Mouse (Mus musculus) brain, adult 2 months (tissue): ENCODE measurements around the gene Fktn.
"Not testable (repeated sequence)": the region's sequence is repeated elsewhere in the genome, so short reads cannot be mapped to it uniquely, and the experiment has no call there.

Source experiments
- DNase-seq: peaks from one replicate; pipeline ENCODE4 v3.0.0; 2011; ENCODE audit warnings: low read depth, low spot score

Fktn gene

GRCm38 (mm10) chr4:53713704-53714050, at the start of gene Fktn:
Gene Fktn (plus strand): TSS chr4:53713998.
- DNase-seq, result no peak

GRCm38 (mm10) chr4:53682092-53682491, 31.7 kb upstream of the Fktn start:
- no peak for DNase-seq

DNA sequence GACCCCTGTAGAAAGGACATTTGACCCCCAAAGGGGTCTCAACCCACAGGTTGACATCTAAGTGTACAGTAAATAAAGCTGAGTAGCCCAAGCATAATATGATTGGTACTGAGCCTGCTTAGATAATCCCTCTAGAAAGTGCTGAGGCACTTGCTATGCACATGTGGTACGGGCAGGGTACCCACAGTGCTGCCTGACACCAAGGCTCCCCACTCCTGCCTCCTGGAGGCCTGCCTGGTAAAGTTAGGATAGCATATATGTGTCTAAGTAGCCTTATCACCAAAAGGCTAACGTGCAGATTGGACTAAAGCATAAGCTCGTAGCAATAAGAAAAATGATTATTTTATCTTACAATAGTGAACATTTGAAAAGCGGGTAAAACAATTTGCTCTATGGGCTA, 24.8 kb upstream of the Fktn start:
- no peak for DNase-seq

DNA sequence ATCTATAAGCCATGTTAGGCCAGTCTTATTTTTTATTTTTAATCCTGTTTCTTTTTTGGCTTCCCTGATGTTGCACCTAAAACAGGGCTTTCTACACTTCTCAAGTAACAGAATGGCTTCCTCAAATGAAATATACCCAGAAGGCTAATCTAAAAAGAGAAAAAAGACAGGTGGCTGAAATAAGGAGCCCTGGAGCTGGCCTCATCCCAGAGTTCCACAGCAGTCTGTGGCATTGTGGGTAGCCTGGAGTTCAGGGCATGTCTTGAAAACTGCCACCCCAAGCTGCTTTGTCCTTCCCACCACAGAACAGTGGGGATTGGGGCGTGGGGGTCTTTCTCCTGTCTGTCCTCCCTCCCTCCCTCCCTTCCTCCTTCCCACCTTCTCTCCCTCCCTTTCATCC, 22.4 kb upstream of the Fktn start:
- peak; percentile 71 for DNase-seq

DNA sequence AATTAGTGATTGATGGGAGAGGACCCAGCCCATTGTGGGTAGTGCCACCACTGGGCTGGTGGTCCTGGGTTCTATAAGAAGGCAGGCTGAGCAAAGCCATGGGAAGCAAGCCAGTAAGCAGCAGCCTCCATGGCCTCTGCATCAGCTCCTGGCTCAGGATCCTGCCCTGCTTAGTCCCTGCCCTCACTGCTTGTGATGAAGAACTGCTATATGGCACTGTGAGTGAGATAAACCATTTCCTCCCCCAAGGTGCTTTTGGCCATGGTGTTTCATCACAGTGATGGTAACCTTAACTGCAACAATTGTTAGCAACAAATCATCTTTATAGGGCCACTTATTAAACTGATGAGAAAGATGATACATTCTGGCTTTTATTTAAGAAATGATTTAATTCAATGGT, 4.6 kb upstream of the Fktn start:
- not testable (repeated sequence) for DNase-seq

- no peak for DNase-seq
Measured at GRCm38 (mm10) chr4:53710021-53710420, 3.8 kb upstream of the Fktn start.

DNA sequence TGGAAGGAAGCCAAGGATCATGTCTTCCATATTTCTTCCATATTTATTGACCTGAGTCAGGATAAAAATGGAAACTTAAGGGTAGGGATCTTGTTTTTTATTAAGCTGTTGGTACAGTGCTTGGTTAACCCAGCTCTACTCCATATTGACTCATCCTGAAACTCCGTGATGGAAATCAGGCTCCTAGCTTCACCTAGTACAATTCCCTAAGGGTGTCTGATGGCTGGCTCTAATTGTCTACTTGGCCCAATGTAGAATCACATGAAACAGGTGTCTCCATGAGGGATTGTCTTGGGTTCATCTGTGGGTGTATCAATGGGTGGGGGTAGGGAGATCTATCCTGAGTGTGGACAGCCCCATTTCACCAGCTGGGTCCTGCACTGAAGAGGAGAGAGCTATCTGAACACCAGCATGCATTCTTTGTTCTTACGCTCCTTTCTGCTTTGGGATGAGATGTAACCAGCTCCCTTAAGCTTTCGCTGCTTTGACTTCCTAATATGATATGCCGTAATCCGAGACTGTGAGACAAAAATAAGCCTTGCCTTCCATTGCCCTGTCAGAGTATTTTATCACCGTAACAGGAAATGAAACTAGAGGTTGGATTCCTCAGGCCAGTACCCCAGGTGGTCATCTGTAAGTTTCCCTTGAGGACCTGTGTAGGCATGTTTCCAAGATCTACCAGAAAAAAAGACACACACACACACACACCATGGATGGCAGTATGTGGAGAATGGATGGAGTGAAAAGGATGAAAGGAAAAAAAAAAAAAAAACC, 3.1 kb upstream of the Fktn start:
- DNase-seq, result no peak

GRCm38 (mm10) chr4:53714051-53714814, 435 bp downstream of the Fktn start:
- peak; percentile 98 for DNase-seq

GRCm38 (mm10) chr4:53715977-53716376, 2.2 kb downstream of the Fktn start:
- no peak for DNase-seq

DNA sequence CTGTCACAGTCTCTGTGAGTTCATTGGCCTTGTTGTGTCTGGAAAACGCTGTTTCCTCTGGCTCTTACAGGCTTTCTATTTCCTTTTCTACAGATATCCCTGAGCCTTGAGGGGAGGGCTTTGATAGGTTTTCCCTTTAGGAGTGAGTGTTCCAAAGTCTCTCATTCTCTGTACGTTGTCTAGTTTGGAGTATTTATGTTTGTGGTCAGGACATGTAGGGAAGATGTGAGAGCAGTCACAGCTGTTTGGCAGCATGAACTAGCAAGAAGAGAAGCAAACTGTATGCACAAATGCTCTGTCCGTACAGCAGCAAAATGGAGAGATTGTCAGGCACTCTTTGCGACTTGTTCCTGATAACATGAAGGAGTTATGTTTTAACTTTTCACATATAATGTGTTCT, 3.7 kb downstream of the Fktn start:
- DNase-seq, result no peak

- no peak for DNase-seq
Measured at GRCm38 (mm10) chr4:53718261-53718660, 4.5 kb downstream of the Fktn start.

GRCm38 (mm10) chr4:53722506-53722905, 8.7 kb downstream of the Fktn start:
- peak; percentile 80 for DNase-seq

DNA sequence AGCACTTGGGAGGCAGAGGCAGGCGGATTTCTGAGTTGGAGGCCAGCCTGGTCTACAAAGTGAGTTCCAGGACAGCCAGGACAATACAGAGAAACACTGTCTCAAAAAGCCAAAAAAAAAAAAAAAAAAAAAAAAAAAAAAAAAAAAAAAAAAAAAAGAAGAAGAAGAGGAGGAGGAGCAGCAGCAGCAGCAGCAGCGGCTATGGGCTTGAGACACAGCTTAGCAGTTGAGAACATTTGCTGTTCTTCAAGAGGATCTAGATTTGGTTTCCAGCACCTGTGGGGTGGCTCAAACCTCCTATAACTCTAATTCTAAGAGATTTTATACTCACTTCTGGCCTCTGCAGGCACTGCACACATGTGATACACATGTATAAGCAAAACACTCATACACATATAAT, 12.3 kb downstream of the Fktn start:
- DNase-seq, result not testable (repeated sequence)

DNA sequence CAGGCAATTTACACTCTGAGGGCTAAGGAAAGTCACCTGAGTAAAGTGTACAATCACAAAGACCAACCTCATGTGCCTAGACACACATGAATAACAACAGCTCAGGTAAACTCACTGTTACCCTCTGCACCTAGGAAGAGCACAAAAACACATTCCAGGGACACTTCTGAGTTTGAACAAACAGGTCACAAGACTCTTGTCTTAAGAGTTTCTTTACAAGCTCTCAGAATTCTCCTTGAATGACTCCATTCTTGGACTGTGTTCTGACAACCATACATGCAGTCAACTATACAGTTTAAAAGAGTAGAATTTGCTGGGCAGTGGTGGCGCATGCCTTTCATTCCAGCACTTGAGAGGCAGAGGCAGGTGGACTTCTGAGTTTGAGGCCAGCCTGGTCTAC, 14.3 kb downstream of the Fktn start:
- no peak for DNase-seq

GRCm38 (mm10) chr4:53738956-53739616, 25.3 kb downstream of the Fktn start:
- peak; percentile 73 for DNase-seq

DNA sequence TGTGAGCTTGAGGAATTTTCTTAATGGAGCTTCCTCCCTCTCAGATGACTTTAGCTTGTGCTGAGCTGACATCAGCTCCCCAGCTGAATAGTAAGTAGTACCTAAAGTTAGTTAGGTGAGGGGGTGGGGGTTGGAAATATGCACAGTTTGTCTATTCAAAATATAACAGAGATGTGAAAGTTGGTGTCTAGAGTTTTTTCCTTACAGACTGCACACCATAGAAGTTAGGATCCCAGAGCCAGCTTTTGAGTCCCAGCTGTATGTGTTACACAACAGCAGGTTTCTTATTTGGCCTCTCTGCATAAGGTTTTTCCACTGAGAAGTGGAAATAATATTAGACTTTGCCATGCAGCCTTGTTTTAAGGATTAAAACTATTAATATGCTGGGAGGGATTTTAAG, 36.0 kb downstream of the Fktn start:
- DNase-seq, result peak; percentile 77

GRCm38 (mm10) chr4:53750391-53751120, 36.8 kb downstream of the Fktn start:
- DNase-seq, result peak; percentile 91

DNA sequence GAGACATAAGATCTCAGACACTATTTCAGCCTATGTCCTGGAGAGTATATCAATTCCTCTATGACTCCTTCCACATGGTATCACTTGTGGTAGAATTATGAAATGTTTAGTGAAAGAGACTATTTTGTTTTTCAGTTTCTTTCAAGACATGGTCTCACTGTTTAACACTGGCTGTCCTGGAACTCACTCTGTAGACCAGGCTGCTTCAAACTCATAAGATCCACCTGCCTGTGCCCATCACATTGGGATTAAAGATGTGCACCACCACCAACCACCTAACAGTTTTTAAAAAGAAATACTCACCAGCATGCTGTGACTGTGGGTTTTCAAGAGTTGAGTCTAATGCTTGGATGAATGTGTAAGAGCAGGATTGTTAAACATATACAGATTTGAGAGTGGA, 43.2 kb downstream of the Fktn start:
- DNase-seq, result no peak

GRCm38 (mm10) chr4:53758764-53759163, 45.0 kb downstream of the Fktn start:
- peak; percentile 70 for DNase-seq

DNA sequence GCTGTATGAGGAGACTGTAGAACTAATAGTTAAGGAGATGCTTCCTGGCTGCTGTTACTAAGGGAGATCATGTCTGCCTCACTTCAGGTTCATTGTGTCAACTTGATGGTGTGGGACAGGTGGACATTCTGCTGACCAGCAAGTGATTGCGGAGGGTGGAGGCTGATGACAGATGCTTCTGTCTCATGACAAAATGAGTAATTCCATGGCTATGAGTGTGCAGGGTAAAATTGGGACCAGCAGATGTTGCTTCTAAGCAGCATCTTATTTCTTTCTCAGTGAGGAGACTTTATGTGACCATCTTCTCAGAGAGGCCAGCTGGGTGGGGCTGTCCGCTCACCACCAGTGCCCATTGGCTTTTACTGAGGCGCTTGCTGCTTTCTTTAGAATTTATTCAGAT, 45.9 kb downstream of the Fktn start:
- DNase-seq, result peak; percentile 61

- no peak for DNase-seq
Measured at GRCm38 (mm10) chr4:53762501-53762900, 48.7 kb downstream of the Fktn start.
